Mouse (Mus musculus) thymus, postnatal 25 days (tissue): Measurements from ENCODE around the gene Hivep3.

Experiments used
- DNase-seq: peaks from one replicate; pipeline ENCODE4 v3.0.0; 2022

Gene Hivep3

GRCm38 (mm10) chr4:119733184-119733880 lies at the start of gene Hivep3:
Gene Hivep3, plus strand, starts transcription at chr4:119733784.
- peak; percentile 100 for DNase-seq

- DNase-seq, result no peak
Observed at GRCm38 (mm10) chr4:119685746-119686145, 47.8 kb upstream of the Hivep3 start.

GRCm38 (mm10) chr4:119698339-119698738 lies 35.2 kb upstream of the Hivep3 start:
- no peak for DNase-seq

GRCm38 (mm10) chr4:119701269-119701954 lies 32.2 kb upstream of the Hivep3 start:
- no peak for DNase-seq

- no peak for DNase-seq
Observed at GRCm38 (mm10) chr4:119703965-119704364, 29.6 kb upstream of the Hivep3 start.

- no peak for DNase-seq
Observed at GRCm38 (mm10) chr4:119707326-119707725, 26.3 kb upstream of the Hivep3 start.

- no peak for DNase-seq
Observed at GRCm38 (mm10) chr4:119707751-119708150, 25.8 kb upstream of the Hivep3 start.

- no peak for DNase-seq
Observed at GRCm38 (mm10) chr4:119710208-119710607, 23.4 kb upstream of the Hivep3 start.

GRCm38 (mm10) chr4:119717443-119717842 lies 16.1 kb upstream of the Hivep3 start:
- DNase-seq, result no peak

- DNase-seq, result no peak
Observed at GRCm38 (mm10) chr4:119721531-119721930, 12.1 kb upstream of the Hivep3 start.

GRCm38 (mm10) chr4:119726074-119726473 lies 7.5 kb upstream of the Hivep3 start:
- DNase-seq, result no peak

- no peak for DNase-seq
Observed at GRCm38 (mm10) chr4:119727871-119728270, 5.7 kb upstream of the Hivep3 start.

GRCm38 (mm10) chr4:119733942-119734341 lies 358 bp downstream of the Hivep3 start:
- DNase-seq, result no peak

GRCm38 (mm10) chr4:119734352-119734751 lies 768 bp downstream of the Hivep3 start:
- DNase-seq, result no peak

GRCm38 (mm10) chr4:119738641-119739040 lies 5.1 kb downstream of the Hivep3 start:
- DNase-seq, result peak; percentile 51

- no peak for DNase-seq
Observed at GRCm38 (mm10) chr4:119739301-119740062, 5.9 kb downstream of the Hivep3 start.

- DNase-seq, result no peak
Observed at GRCm38 (mm10) chr4:119748341-119748740, 14.8 kb downstream of the Hivep3 start.

GRCm38 (mm10) chr4:119750157-119750556 lies 16.6 kb downstream of the Hivep3 start:
- DNase-seq, result no peak

- DNase-seq, result no peak
Observed at GRCm38 (mm10) chr4:119750681-119751211, 17.2 kb downstream of the Hivep3 start.

GRCm38 (mm10) chr4:119751408-119752006 lies 17.9 kb downstream of the Hivep3 start:
- no peak for DNase-seq

- DNase-seq, result no peak
Observed at GRCm38 (mm10) chr4:119759574-119760233, 26.1 kb downstream of the Hivep3 start.

- no peak for DNase-seq
Observed at GRCm38 (mm10) chr4:119760820-119761219, 27.2 kb downstream of the Hivep3 start.
